Mouse (Mus musculus) forebrain, embryonic 14.5 days (tissue): Measurements from ENCODE around the gene Ibsp. TPM values are rescaled to one million over a fixed set of nuclear protein-coding genes. Genes with fewer than 3 reads are reported as not detected.

ENCODE experiments used
- ATAC-seq: fragments of 200-750 bp; cut with Nextera tagmentation; 2 replicates; pipeline ENCODE4 v1.8.0; 2017; ENCODE audit warnings: mild to moderate bottlenecking, moderate library complexity
- DNase-seq: peaks from one replicate; pipeline ENCODE4 v3.0.0-alpha.2; 2015; ENCODE audit warnings: low spot score
- H3K27ac ChIP-seq: fragments of 300-500 bp; sonication (generic); 2 replicates; pipeline ENCODE4 v1.5.1; 2014; ENCODE audit warnings: low read depth, mild to moderate bottlenecking, control low read depth, low read length, moderate library complexity
- H3K27me3 ChIP-seq: fragments of 300-500 bp; sonication (generic); replicated peaks from 2 replicates; pipeline ENCODE4 v1.6.1; 2014; ENCODE audit warnings: low read length, control low read depth, mixed read lengths; ENCODE audit not compliant: control insufficient read depth, insufficient read depth
- H3K36me3 ChIP-seq: fragments of 300-500 bp; sonication (generic); 2 replicates; pipeline ENCODE4 v1.6.1; 2014; ENCODE audit warnings: low read length, control low read depth; ENCODE audit not compliant: control insufficient read depth, insufficient read depth
- H3K4me1 ChIP-seq: fragments of 300-500 bp; sonication (generic); 2 replicates; pipeline ENCODE4 v1.6.1; 2014; ENCODE audit warnings: antibody characterized with exemption, low read length, control low read depth; ENCODE audit not compliant: control insufficient read depth, insufficient read depth
- H3K4me2 ChIP-seq: fragments of 300-500 bp; sonication (generic); 2 replicates; pipeline ENCODE4 v1.6.1; 2014; ENCODE audit warnings: mild to moderate bottlenecking, control low read depth, low read length
- H3K4me3 ChIP-seq: fragments of 300-500 bp; sonication (generic); 2 replicates; pipeline ENCODE4 v1.5.1; 2014; ENCODE audit warnings: low read depth, low read length, control low read depth
- H3K9ac ChIP-seq: fragments of 300-500 bp; sonication (generic); 2 replicates; pipeline ENCODE4 v1.6.1; 2014; ENCODE audit warnings: mild to moderate bottlenecking, low read length, control low read depth, moderate library complexity
- H3K9me3 ChIP-seq: fragments of 300-500 bp; sonication (generic); replicated peaks from 2 replicates; pipeline ENCODE4 v1.6.1; 2016; ENCODE audit warnings: low read length, control low read depth, mixed read lengths; ENCODE audit not compliant: control insufficient read depth
- WGBS: fragments of 180-500 bp; shearing (Covaris S2); extraction: QIAGEN DNeasy Blood & Tissue Kit; methylation state at CpG from one replicate; pipeline ENCODE4 v1.1.7; 2014; 5-methylcytosine and 5-hydroxymethylcytosine counted together
- polyA plus RNA-seq: library from polyadenylated mRNA; unstranded; fragments of >200 nt; fragmentation: Nextera tagmentation; extraction: Ambion mirVana; gene quantifications from 2 replicates; pipeline ENCODE4 v1.2.1, GENCODE M21; 2014

The Ibsp gene
- polyA plus RNA-seq, 1 experiment from 2014 or later: 0.41 TPM

GRCm38 (mm10) chr5:104327389-104327788 lies 28.4 kb downstream of the Ibsp start:
- ATAC-seq: no peak
- Histone ChIP-seq H3K36me3 (no peaks in the 10 kb centered on the region), H3K9ac (no peak overlapping the region), H3K27ac (no peak overlapping the region), H3K4me1 (no peaks in the 10 kb centered on the region), H3K4me2 (no peak overlapping the region), H3K27me3 (no peaks in the 10 kb centered on the region), H3K9me3 (no peaks in the 10 kb centered on the region), H3K4me3 (no peak overlapping the region)
- 81% methylated on average over 8 of the region's 8 CpGs for WGBS
- DNase-seq: no peak

- H3K36me3 ChIP-seq: no peaks in the 10 kb centered on the region
- no peak overlapping the region for H3K4me2 ChIP-seq
- no peak overlapping the region for H3K9ac ChIP-seq
- no peak overlapping the region for H3K4me3 ChIP-seq
- no peaks in the 10 kb centered on the region for H3K27me3 ChIP-seq
- no peak for DNase-seq
- ATAC-seq: no peak
- no peaks in the 10 kb centered on the region for H3K9me3 ChIP-seq
- no peak overlapping the region for H3K27ac ChIP-seq
- H3K4me1 ChIP-seq: no peaks in the 10 kb centered on the region
Observed at GRCm38 (mm10) chr5:104327876-104328275, 28.9 kb downstream of the Ibsp start.

- ATAC-seq (no peak), DNase-seq (no peak)
- Histone ChIP-seq H3K4me2 (no peak overlapping the region), H3K27ac (no peak overlapping the region), H3K4me3 (no peak overlapping the region), H3K4me1 (no peaks in the 10 kb centered on the region), H3K9me3 (no peaks in the 10 kb centered on the region), H3K36me3 (no peaks in the 10 kb centered on the region), H3K27me3 (no peaks in the 10 kb centered on the region), H3K9ac (no peak overlapping the region)
- WGBS: 72% methylated on average over 4 of the region's 4 CpGs
Observed at GRCm38 (mm10) chr5:104328317-104328850, 29.4 kb downstream of the Ibsp start.

- ATAC-seq (no peak), DNase-seq (no peak)
- H3K9me3 ChIP-seq: no peaks in the 10 kb centered on the region
- WGBS: 83% methylated on average over 5 of the region's 5 CpGs
- no peak overlapping the region for H3K4me2 ChIP-seq
- no peaks in the 10 kb centered on the region for H3K4me1 ChIP-seq
- H3K36me3 ChIP-seq: no peaks in the 10 kb centered on the region
- no peak overlapping the region for H3K4me3 ChIP-seq
- no peak overlapping the region for H3K9ac ChIP-seq
- H3K27me3 ChIP-seq: no peaks in the 10 kb centered on the region
- H3K27ac ChIP-seq: no peak overlapping the region
Observed at GRCm38 (mm10) chr5:104329381-104329780, 30.4 kb downstream of the Ibsp start.

GRCm38 (mm10) chr5:104330088-104330487 lies 31.1 kb downstream of the Ibsp start:
- H3K9ac ChIP-seq: no peak overlapping the region
- ATAC-seq (no peak), DNase-seq (no peak)
- no peaks in the 10 kb centered on the region for H3K4me1 ChIP-seq
- H3K27ac ChIP-seq: no peak overlapping the region
- 74% methylated on average over 5 of the region's 5 CpGs for WGBS
- no peak overlapping the region for H3K4me2 ChIP-seq
- H3K27me3 ChIP-seq: no peaks in the 10 kb centered on the region
- H3K36me3 ChIP-seq: no peaks in the 10 kb centered on the region
- H3K9me3 ChIP-seq: no peaks in the 10 kb centered on the region
- no peak overlapping the region for H3K4me3 ChIP-seq

- H3K9ac ChIP-seq: no peak overlapping the region
Observed at GRCm38 (mm10) chr5:104332296-104332695, 33.3 kb downstream of the Ibsp start.

GRCm38 (mm10) chr5:104333231-104333640 lies 34.3 kb downstream of the Ibsp start:
- Histone ChIP-seq H3K27me3 (no peaks in the 10 kb centered on the region), H3K9ac (no peak overlapping the region), H3K36me3 (no peaks in the 10 kb centered on the region), H3K9me3 (no peaks in the 10 kb centered on the region), H3K4me3 (no peak overlapping the region), H3K27ac (no peak overlapping the region), H3K4me1 (no peaks in the 10 kb centered on the region), H3K4me2 (no peak overlapping the region)
- DNase-seq (peak; percentile 72), ATAC-seq (peak; percentile 75)
- WGBS: 50% methylated on average over 7 of the region's 7 CpGs

More at GRCm38 (mm10) chr5:104332296-104332695, 33.3 kb downstream of the Ibsp start:
- DNase-seq (no peak), ATAC-seq (no peak)
- no peaks in the 10 kb centered on the region for H3K36me3 ChIP-seq
- no peaks in the 10 kb centered on the region for H3K9me3 ChIP-seq
- H3K27ac ChIP-seq: no peak overlapping the region
- no peaks in the 10 kb centered on the region for H3K27me3 ChIP-seq
- WGBS: 84% methylated on average over 3 of the region's 3 CpGs
- no peaks in the 10 kb centered on the region for H3K4me1 ChIP-seq
- no peak overlapping the region for H3K4me3 ChIP-seq
- H3K4me2 ChIP-seq: no peak overlapping the region

GRCm38 (mm10) chr5:104333643-104334042 lies 34.7 kb downstream of the Ibsp start:
- 83% methylated on average over 6 of the region's 6 CpGs for WGBS
- no peak overlapping the region for H3K4me2 ChIP-seq
- H3K9ac ChIP-seq: no peak overlapping the region
- DNase-seq (no peak), ATAC-seq (0 out of 2 replicates have a peak, but pooled peaks have one; percentile 26)
- H3K9me3 ChIP-seq: no peaks in the 10 kb centered on the region
- no peaks in the 10 kb centered on the region for H3K27me3 ChIP-seq
- no peak overlapping the region for H3K27ac ChIP-seq
- no peaks in the 10 kb centered on the region for H3K4me1 ChIP-seq
- H3K4me3 ChIP-seq: no peak overlapping the region
- H3K36me3 ChIP-seq: no peaks in the 10 kb centered on the region

- DNase-seq (no peak), ATAC-seq (no peak)
- Histone ChIP-seq H3K4me2 (no peak overlapping the region), H3K4me3 (no peak overlapping the region), H3K36me3 (no peaks in the 10 kb centered on the region), H3K9me3 (no peaks in the 10 kb centered on the region), H3K4me1 (no peaks in the 10 kb centered on the region), H3K27ac (no peak overlapping the region), H3K27me3 (no peaks in the 10 kb centered on the region), H3K9ac (no peak overlapping the region)
- 87% methylated on average over 14 of the region's 14 CpGs for WGBS
Observed at GRCm38 (mm10) chr5:104334516-104334915, 35.5 kb downstream of the Ibsp start.
